Mouse (Mus musculus): ENCODE data around the gene Slc25a19.
"Not testable (repeated sequence)": the region's sequence is repeated elsewhere in the genome, so short reads cannot be mapped to it uniquely, and the experiment has no call there.

GRCm38 (mm10) chr11:115645498-115645897 is 17.4 kb upstream of the Slc25a19 start:
- TF ChIP-seq POLR2A (IDR thresholded peaks at IDR 0.05; ENCODE audit: control insufficient read depth, low read depth, low read length); CTCF (IDR thresholded peaks at IDR 0.05; ENCODE audit: control insufficient read depth, insufficient read depth, insufficient replicate concordance, low read depth, low read length): not testable (repeated sequence)

All from testis, adult 2 months (tissue).